Mouse (Mus musculus) embryo, embryonic 11.5 days (tissue): Measurements from ENCODE around the gene Pcnx3.

ENCODE experiments used
- DNase-seq: peaks from one replicate; pipeline ENCODE4 v3.0.0-alpha.2; 2012; ENCODE audit warnings: low read depth, low spot score

The Pcnx3 gene

GRCm38 (mm10) chr19:5688200-5689087 is at the start of gene Pcnx3, which contains the start of gene Map3k11:
Gene Pcnx3 (minus strand): TSS chr19:5688908.
Gene Map3k11 (plus strand): TSS chr19:5688742.
- DNase-seq: peak; percentile 97

- DNase-seq: no peak
These were observed 45.6 kb upstream of the Pcnx3 start for GRCm38 (mm10) chr19:5734325-5734724.

- peak; percentile 92 for DNase-seq
These were observed 42.7 kb upstream of the Pcnx3 start for GRCm38 (mm10) chr19:5731264-5731978.

- DNase-seq: no peak
These were observed 41.8 kb upstream of the Pcnx3 start for GRCm38 (mm10) chr19:5730314-5731186.

- peak; percentile 82 for DNase-seq
These were observed 40.7 kb upstream of the Pcnx3 start, which contains the start of gene Fam89b for GRCm38 (mm10) chr19:5729444-5729815. Gene Fam89b (minus strand): TSS chr19:5729653.

GRCm38 (mm10) chr19:5728631-5729443 is 40.1 kb upstream of the Pcnx3 start:
- no peak for DNase-seq

GRCm38 (mm10) chr19:5727701-5728100 is 39.0 kb upstream of the Pcnx3 start:
- DNase-seq: no peak

GRCm38 (mm10) chr19:5726961-5727578 is 38.4 kb upstream of the Pcnx3 start:
- no peak for DNase-seq

- DNase-seq: no peak
These were observed 37.2 kb upstream of the Pcnx3 start, which contains the start of gene Ehbp1l1 for GRCm38 (mm10) chr19:5725767-5726515. Gene Ehbp1l1 (minus strand): TSS chr19:5726317.

- no peak for DNase-seq
These were observed 36.5 kb upstream of the Pcnx3 start for GRCm38 (mm10) chr19:5725029-5725707.

GRCm38 (mm10) chr19:5724549-5724941 is 35.8 kb upstream of the Pcnx3 start:
- DNase-seq: no peak

- no peak for DNase-seq
These were observed 35.3 kb upstream of the Pcnx3 start for GRCm38 (mm10) chr19:5723934-5724548.

- DNase-seq: no peak
These were observed 34.2 kb upstream of the Pcnx3 start for GRCm38 (mm10) chr19:5722848-5723425.

- DNase-seq: no peak
These were observed 32.5 kb upstream of the Pcnx3 start for GRCm38 (mm10) chr19:5721233-5721632.

GRCm38 (mm10) chr19:5716955-5717354 is 28.2 kb upstream of the Pcnx3 start:
- DNase-seq: no peak

GRCm38 (mm10) chr19:5715793-5716688 is 27.3 kb upstream of the Pcnx3 start:
- DNase-seq: no peak

GRCm38 (mm10) chr19:5713730-5714129 is 25.0 kb upstream of the Pcnx3 start:
- DNase-seq: no peak
